Mouse (Mus musculus) common myeloid progenitor, adult 5-6 weeks (primary cell): ENCODE measurements around the gene Topaz1. TPM values are rescaled to one million over a fixed set of nuclear protein-coding genes. Genes with fewer than 3 reads are reported as not detected.
A peak's percentile ranks its signal among the peaks of the same experiment; 100 is the strongest.

Source experiments
- ATAC-seq: replicated peaks from 2 replicates; pipeline ENCODE4 v1.8.0; 2016; ENCODE audit warnings: low read depth, mild to moderate bottlenecking, moderate TSS enrichment, inconsistent platforms; ENCODE audit not compliant: poor library complexity, severe bottlenecking
- total RNA-seq: library from RNA; stranded (forward); fragments of 200-1000, 187-1606 nt; gene quantifications from 2 replicates; pipeline ENCODE4 v1.2.3, GENCODE M21; 2017

Gene Topaz1
- total RNA-seq = not detected in 2 replicates

GRCm38 (mm10) chr9:122747060-122747459 is at the start of gene Topaz1:
Gene Topaz1 (plus strand): TSS chr9:122747346.
- ATAC-seq = no peak

GRCm38 (mm10) chr9:122701817-122702216 is 45.3 kb upstream of the Topaz1 start:
- no peak; the same call in 1 of the 2 replicates for ATAC-seq

GRCm38 (mm10) chr9:122713836-122714235 is 33.3 kb upstream of the Topaz1 start:
- no peak for ATAC-seq

DNA sequence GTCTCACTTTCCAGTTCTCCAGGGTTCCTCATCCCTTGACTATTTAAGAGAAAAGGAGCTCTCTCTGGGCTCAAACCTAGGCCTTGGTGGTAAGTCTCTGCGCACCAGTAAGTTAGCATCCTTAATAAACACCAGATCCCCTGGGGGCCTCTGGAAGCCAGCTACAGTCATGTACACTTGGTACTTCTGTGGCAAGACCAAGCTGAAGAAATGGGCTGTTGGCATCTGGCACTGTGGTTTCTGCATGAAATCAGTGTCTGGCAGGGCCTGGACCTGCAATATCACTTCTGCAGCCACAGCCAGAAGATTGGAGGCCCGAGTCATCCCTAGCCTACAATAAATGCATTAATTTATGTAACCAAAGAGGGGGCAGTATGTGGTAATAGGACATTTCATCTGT is 32.1 kb upstream of the Topaz1 start:
- no peak for ATAC-seq

DNA sequence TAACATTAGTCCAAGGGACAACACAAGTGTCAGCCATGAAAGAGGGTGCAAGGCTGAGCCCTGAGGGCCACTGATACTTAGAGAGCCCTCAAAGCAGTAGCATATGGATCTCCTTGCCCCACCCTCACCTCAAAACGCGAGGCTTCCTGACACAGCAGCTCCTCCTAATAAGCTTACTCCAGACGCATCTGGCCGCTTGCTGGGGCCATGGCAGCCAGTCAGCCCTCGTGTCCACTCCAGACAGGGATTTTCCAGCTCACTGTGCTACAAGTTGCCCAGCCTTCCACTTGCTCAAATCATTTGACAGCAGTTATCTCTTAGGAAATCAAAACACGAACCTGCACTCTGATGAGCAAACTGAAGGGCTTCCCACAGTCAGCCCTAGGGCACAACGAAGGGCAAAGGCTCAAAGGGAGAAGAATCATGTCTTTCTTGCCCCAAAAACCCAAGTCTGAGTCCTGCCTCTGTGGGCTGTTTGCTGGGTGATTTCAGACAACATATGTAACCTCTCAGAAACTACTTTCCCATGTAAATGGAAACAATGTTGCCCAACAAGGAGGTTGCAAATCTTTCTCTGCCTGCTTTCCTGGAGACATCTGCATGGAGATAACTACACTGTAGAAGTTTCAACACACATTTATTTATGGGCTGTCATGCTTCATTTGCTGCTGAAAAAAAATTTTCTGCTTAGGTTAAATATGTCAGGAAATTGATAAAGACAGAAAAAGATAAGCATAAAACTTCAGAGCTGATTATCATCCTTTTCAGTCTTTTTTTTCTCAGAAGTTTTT is 30.8 kb upstream of the Topaz1 start:
- no peak for ATAC-seq

GRCm38 (mm10) chr9:122722296-122722695 is 24.9 kb upstream of the Topaz1 start:
- no peak for ATAC-seq

- ATAC-seq = no peak
Measured at GRCm38 (mm10) chr9:122725046-122725765, 21.9 kb upstream of the Topaz1 start.

GRCm38 (mm10) chr9:122729500-122729899 is 17.6 kb upstream of the Topaz1 start:
- peak; percentile 74 for ATAC-seq

- no peak for ATAC-seq
Measured at GRCm38 (mm10) chr9:122732126-122732810, 14.9 kb upstream of the Topaz1 start.

- no peak for ATAC-seq
Measured at GRCm38 (mm10) chr9:122733222-122733621, 13.9 kb upstream of the Topaz1 start.

DNA sequence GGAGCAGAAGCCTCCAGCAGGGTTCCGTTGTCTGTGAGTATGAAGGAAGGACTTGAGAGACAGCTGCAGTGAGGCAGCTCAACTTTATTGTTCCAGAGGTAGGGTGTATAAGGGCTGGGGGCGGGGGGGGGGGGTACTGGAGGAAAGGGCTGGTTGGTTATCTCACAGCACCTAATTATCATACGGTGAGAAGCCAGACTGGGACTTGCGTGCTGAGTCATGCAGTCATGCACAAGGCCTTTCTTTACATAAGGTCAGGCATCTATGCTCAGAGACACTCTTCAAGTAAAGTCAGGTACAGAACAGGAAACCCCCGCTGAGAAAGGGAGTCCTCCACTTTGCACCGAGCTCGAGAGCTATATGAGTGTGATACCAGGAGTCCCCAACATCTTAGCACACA is 12.2 kb upstream of the Topaz1 start:
- no peak for ATAC-seq

GRCm38 (mm10) chr9:122736001-122736400 is 11.1 kb upstream of the Topaz1 start:
- no peak for ATAC-seq

- ATAC-seq = peak; percentile 74
Measured at GRCm38 (mm10) chr9:122736742-122737141, 10.4 kb upstream of the Topaz1 start.

DNA sequence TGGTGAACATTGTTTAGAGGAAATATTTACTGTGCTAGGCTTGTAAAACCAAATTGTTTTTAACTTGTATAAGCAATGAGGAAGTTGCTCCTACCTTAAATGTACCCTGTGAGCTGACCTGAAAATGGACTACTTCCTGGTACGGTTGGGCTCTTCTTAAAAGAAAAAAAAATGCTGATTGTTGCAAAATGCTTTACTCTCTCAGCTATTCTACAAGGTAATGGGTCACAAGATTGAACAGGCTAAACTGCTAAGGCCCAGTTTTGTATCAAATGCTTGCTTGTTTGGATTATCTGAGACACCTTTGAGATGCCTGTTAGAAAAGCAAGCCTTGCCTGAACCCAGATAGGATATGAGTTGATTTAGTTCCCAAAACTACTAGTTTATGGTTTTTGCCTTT is 1.3 kb upstream of the Topaz1 start:
- no peak for ATAC-seq

DNA sequence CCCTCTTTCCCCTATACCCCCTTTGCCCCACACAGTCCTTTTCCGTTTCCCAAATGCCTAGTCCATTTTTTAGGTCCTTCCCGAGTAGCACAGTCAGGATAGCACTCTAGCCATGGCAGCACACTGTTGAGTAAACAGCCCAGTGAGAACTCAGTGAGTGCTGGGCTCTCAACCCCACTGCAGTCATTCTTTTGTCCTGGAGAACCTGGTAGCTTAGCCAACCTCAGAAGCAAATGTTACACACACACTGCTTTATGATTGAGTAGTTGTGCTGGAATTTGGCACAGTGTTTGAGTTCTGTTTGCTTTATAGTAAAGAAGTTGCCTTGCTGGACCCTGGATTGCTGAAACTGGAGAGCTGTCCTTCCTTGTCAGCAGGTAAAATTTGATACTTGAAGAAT is 10.5 kb downstream of the Topaz1 start:
- ATAC-seq = no peak

- no peak for ATAC-seq
Measured at GRCm38 (mm10) chr9:122760111-122760510, 13.0 kb downstream of the Topaz1 start.

DNA sequence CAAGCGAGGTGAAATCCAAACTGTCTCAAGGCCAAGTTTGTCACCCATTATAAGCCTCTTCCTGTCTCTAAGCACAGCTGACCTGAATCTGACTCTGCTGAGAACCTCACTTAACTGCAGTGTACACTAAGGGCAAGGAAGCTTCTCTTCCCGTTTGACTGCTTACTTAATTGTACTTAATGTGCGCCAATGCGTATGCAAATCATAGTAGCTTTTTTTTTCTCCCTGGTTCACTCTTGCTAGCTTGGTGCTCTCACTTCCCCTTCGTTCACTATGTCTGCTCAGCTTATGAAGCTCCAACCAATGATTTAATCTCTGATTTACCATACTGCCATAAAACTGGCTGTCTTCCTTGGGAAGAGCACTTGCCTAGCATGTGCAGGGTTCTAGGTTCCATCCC is 38.1 kb downstream of the Topaz1 start:
- ATAC-seq = 0 out of 2 replicates have a peak, but pooled peaks have one; percentile 25

DNA sequence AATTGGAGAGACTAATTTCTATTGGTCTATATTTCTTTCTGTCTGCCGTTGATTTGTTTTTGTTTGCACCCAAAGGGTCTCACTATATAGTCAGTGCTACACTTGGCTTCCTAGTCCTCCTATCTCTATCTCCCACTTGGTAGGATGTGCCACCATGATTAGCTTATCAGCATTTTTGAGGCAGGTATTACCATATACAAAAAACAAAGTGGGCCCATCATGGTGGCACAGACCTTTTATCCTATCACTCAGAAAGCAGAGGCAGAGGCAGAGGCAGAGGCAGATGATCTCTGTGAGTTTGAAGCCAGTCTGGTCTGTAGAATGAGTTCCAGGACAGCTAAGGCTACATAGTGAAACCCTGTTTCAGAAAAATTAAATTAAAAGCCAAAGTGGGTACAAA is 39.4 kb downstream of the Topaz1 start:
- ATAC-seq = no peak

DNA sequence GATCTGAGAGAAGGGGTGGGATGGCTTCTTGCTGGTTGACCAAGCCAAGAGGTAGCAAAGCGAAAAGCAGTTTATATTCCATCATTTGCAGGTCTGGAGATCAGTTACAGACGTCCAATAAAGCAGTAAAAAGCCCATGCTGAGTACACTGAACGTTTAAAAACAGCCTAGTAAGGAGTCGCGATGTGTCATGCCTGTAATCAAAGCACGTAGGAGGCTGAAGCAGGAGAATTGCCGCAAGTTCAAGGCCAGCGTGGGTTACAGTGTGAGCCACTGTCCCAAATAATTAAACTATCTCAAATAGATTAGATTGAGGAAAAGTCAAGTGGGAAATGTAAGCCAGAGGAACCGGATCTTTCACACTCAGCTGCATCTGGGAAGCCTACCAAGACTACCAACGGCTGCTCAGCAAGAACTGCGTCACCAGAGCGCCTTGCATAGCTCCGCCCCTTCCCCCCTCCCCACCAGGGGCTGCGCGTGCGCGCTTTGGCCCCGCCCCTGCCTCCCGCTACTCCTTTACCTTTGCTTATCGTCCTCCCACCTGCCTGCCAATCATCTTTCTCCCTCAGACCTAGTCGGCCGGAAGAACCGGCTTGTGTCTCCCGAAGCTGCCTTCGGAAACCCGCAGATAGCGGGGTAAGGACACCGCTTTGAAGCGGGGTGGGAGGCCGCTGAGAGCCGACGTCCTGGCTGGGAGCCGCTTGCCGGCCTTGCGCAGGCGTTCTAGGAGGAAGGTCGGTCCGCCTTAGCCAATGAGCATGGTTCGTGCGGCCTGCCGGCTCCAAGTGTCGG is 58.1 kb downstream of the Topaz1 start, which contains the start of gene Tcaim:
Gene Tcaim (plus strand): TSS at position 487 of the 792 bp plus-strand sequence.
- ATAC-seq = peak; percentile 94

GRCm38 (mm10) chr9:122805845-122806341 is 58.7 kb downstream of the Topaz1 start:
- no peak for ATAC-seq
